Mouse (Mus musculus) limb, embryonic 14.5 days (tissue): ENCODE data around the gene Vil1. TPM values are rescaled to one million over a fixed set of nuclear protein-coding genes. Genes with fewer than 3 reads are reported as not detected.

Source experiments
- ATAC-seq: fragments of 200-750 bp; cut with Nextera tagmentation; 2 replicates; pipeline ENCODE4 v1.8.0; 2017; ENCODE audit warnings: low read depth, moderate number of reproducible peaks, moderate TSS enrichment; ENCODE audit not compliant: low FRiP score
- DNase-seq: peaks from one replicate; pipeline ENCODE4 v3.0.0-alpha.2; 2015; ENCODE audit warnings: low spot score
- H3K27ac ChIP-seq: fragments of 300-500 bp; sonication (generic); replicated peaks from 2 replicates; pipeline ENCODE4 v1.5.1; 2014; ENCODE audit warnings: low read depth, mild to moderate bottlenecking, low read length, moderate library complexity, mixed read lengths
- H3K27me3 ChIP-seq: fragments of 300-500 bp; sonication (generic); 2 replicates; pipeline ENCODE4 v1.6.1; 2014; ENCODE audit warnings: low read length, mixed read lengths; ENCODE audit not compliant: control insufficient read depth, insufficient read depth
- H3K36me3 ChIP-seq: fragments of 300-500 bp; sonication (generic); 2 replicates; pipeline ENCODE4 v1.6.1; 2014; ENCODE audit warnings: mild to moderate bottlenecking, low read length, moderate library complexity, mixed read lengths; ENCODE audit not compliant: control insufficient read depth, insufficient read depth
- H3K4me1 ChIP-seq: fragments of 300-500 bp; sonication (generic); 2 replicates; pipeline ENCODE4 v1.6.1; 2014; ENCODE audit warnings: antibody characterized with exemption, low read length, mixed read lengths; ENCODE audit not compliant: control insufficient read depth, insufficient read depth
- H3K4me2 ChIP-seq: fragments of 300-500 bp; sonication (generic); replicated peaks from 2 replicates; pipeline ENCODE4 v1.6.1; 2014; ENCODE audit warnings: low read depth, mild to moderate bottlenecking, low read length, moderate library complexity; ENCODE audit not compliant: severe bottlenecking
- H3K4me3 ChIP-seq: fragments of 300-500 bp; sonication (generic); replicated peaks from 2 replicates; pipeline ENCODE4 v1.5.1; 2014; ENCODE audit warnings: low read length
- H3K9ac ChIP-seq: fragments of 300-500 bp; sonication (generic); 2 replicates; pipeline ENCODE4 v1.6.1; 2014; ENCODE audit warnings: mild to moderate bottlenecking, low read depth, low read length, moderate library complexity; ENCODE audit not compliant: severe bottlenecking
- H3K9me3 ChIP-seq: fragments of 300-500 bp; sonication (generic); 2 replicates; pipeline ENCODE4 v1.6.1; 2016; ENCODE audit warnings: low read length; ENCODE audit not compliant: control insufficient read depth
- POLR2A ChIP-seq: fragments of 200-500 bp; IDR thresholded peaks from 2 replicates; pipeline ENCODE4 v1.8.0; 2012; ENCODE audit warnings: inconsistent platforms, mild to moderate bottlenecking, moderate library complexity, borderline replicate concordance; ENCODE audit not compliant: insufficient read depth, insufficient read length; ENCODE audit errors: extremely low read depth
- WGBS: fragments of 180-500 bp; shearing (Covaris S2); extraction: QIAGEN DNeasy Blood & Tissue Kit; methylation state at CpG from one replicate; pipeline ENCODE4 v1.1.7; 2014; 5-methylcytosine and 5-hydroxymethylcytosine counted together
- polyA plus RNA-seq, 2 experiments: library from polyadenylated mRNA; depleted of rRNA in 1 of 2; stranded (reverse) in 1 of 2; unstranded in 1 of 2; fragments of >200 nt; fragmentation: Nextera tagmentation in 1 of 2; extraction: Ambion mirVana in 1 of 2; gene quantifications; 2 replicates each; pipeline versions ENCODE4 v1.2.1 to v1.2.3; 2012 to 2014

Gene Vil1
- polyA plus RNA-seq, 2 experiments: 0.10 to 0.14 TPM

GRCm38 (mm10) chr1:74391844-74392441, 17.2 kb upstream of the Vil1 start:
- WGBS: 0% methylated on average over 30 of the region's 63 CpGs
- ATAC-seq (peak; percentile 35), DNase-seq (peak; percentile 49)
- no peaks in the 10 kb centered on the region for H3K27me3 ChIP-seq
- peaks cover 22% of the 10 kb centered on the region for H3K4me1 ChIP-seq
- H3K9me3 ChIP-seq: no peaks in the 10 kb centered on the region
- H3K9ac ChIP-seq: peak overlapping the region; percentile 94
- peak overlapping the region; percentile 76 for H3K4me3 ChIP-seq
- peak overlapping the region; percentile 96 for H3K4me2 ChIP-seq
- TF ChIP-seq POLR2A: 0 out of 2 replicates have a peak, but pooled peaks have one; percentile 28
- H3K36me3 ChIP-seq: peaks cover 25% of the 10 kb centered on the region
- peak overlapping the region; percentile 96 for H3K27ac ChIP-seq

- H3K27me3 ChIP-seq: no peaks in the 10 kb centered on the region
- 1% methylated on average over 16 of the region's 16 CpGs for WGBS
- peaks cover 18% of the 10 kb centered on the region for H3K4me1 ChIP-seq
- no peaks in the 10 kb centered on the region for H3K9me3 ChIP-seq
- DNase-seq (no peak), ATAC-seq (no peak)
- H3K36me3 ChIP-seq: peaks cover 25% of the 10 kb centered on the region
- peak overlapping the region; percentile 76 for H3K4me3 ChIP-seq
- TF ChIP-seq POLR2A: no peak
- peak overlapping the region; percentile 94 for H3K9ac ChIP-seq
- H3K27ac ChIP-seq: peak overlapping the region; percentile 96
- H3K4me2 ChIP-seq: peak overlapping the region; percentile 96
Measured at GRCm38 (mm10) chr1:74392446-74392994, 16.7 kb upstream of the Vil1 start.

GRCm38 (mm10) chr1:74393010-74393409, 16.2 kb upstream of the Vil1 start:
- Histone ChIP-seq H3K4me3 (peak overlapping the region; percentile 76), H3K4me2 (peak overlapping the region; percentile 96), H3K27ac (peak overlapping the region; percentile 96), H3K9me3 (no peaks in the 10 kb centered on the region), H3K4me1 (peaks cover 14% of the 10 kb centered on the region), H3K36me3 (peaks cover 25% of the 10 kb centered on the region), H3K9ac (peak overlapping the region; percentile 94), H3K27me3 (no peaks in the 10 kb centered on the region)
- no peak for DNase-seq
- TF ChIP-seq POLR2A: no peak
- ATAC-seq: no peak
- 50% methylated on average over 7 of the region's 7 CpGs for WGBS

- H3K4me2 ChIP-seq: peak overlapping the region; percentile 96; the same call in 1 of the 2 replicates
- peaks cover 14% of the 10 kb centered on the region for H3K4me1 ChIP-seq
- 92% methylated on average over 9 of the region's 9 CpGs for WGBS
Measured at GRCm38 (mm10) chr1:74393697-74394096, 15.5 kb upstream of the Vil1 start.

GRCm38 (mm10) chr1:74394311-74394710, 14.9 kb upstream of the Vil1 start:
- Histone ChIP-seq H3K27ac (no peak overlapping the region), H3K4me3 (no peak overlapping the region), H3K36me3 (peaks cover 25% of the 10 kb centered on the region), H3K4me2 (no peak overlapping the region), H3K4me1 (peaks cover 14% of the 10 kb centered on the region), H3K9me3 (no peaks in the 10 kb centered on the region), H3K9ac (no peak overlapping the region), H3K27me3 (no peaks in the 10 kb centered on the region)
- no peak for ATAC-seq
- no peak for DNase-seq
- TF ChIP-seq POLR2A: no peak
- 87% methylated on average over 9 of the region's 9 CpGs for WGBS

More at GRCm38 (mm10) chr1:74393697-74394096, 15.5 kb upstream of the Vil1 start:
- Histone ChIP-seq H3K27me3 (no peaks in the 10 kb centered on the region), H3K9ac (no peak overlapping the region), H3K36me3 (peaks cover 25% of the 10 kb centered on the region), H3K4me3 (peak overlapping the region; percentile 76; the same call in 1 of the 2 replicates), H3K27ac (no peak overlapping the region), H3K9me3 (no peaks in the 10 kb centered on the region)
- TF ChIP-seq POLR2A: no peak
- no peak for DNase-seq
- no peak for ATAC-seq
